Mouse (Mus musculus) large intestine, adult 2 months (tissue): ENCODE data around the gene Dnmt3l. TPM values are rescaled to one million over a fixed set of nuclear protein-coding genes. Genes with fewer than 3 reads are reported as not detected.
A peak's percentile ranks its signal among the peaks of the same experiment; 100 is the strongest.
"Not testable (repeated sequence)": the region's sequence is repeated elsewhere in the genome, so short reads cannot be mapped to it uniquely, and the experiment has no call there.

ENCODE experiments used
- DNase-seq: peaks from one replicate; pipeline ENCODE4 v3.0.0-alpha.2; 2012; ENCODE audit warnings: low read depth, low spot score
- WGBS: fragments of 180-500 bp; shearing (Covaris S2); methylation state at CpG from one replicate; pipeline ENCODE4 v1.1.7; 2018; 5-methylcytosine and 5-hydroxymethylcytosine counted together
- polyA plus RNA-seq: library from polyadenylated mRNA; depleted of rRNA; stranded (reverse); fragments of >200 nt; gene quantifications from 2 replicates; pipeline ENCODE4 v1.2.3, GENCODE M21; 2012; rRNA removed

The Dnmt3l gene
- polyA plus RNA-seq: 0.73 and 1.1 TPM in 2 replicates

- 84% methylated on average over 5 of the region's 5 CpGs for WGBS
- no peak for DNase-seq
These were observed at the start of gene Dnmt3l for GRCm38 (mm10) chr10:78041647-78042046. Gene Dnmt3l (plus strand): TSS chr10:78041947.

- DNase-seq: no peak
- WGBS: 81% methylated on average over 3 of the region's 3 CpGs
These were observed 46.1 kb upstream of the Dnmt3l start for GRCm38 (mm10) chr10:77995639-77996038.

- no peak for DNase-seq
- 92% methylated on average over 5 of the region's 5 CpGs for WGBS
These were observed 41.5 kb upstream of the Dnmt3l start for GRCm38 (mm10) chr10:78000200-78000599.

GRCm38 (mm10) chr10:78001796-78002195 lies 40.0 kb upstream of the Dnmt3l start:
- WGBS: 85% methylated on average over 11 of the region's 11 CpGs

GRCm38 (mm10) chr10:78002316-78002715 lies 39.4 kb upstream of the Dnmt3l start:
- DNase-seq: no peak
- WGBS: 94% methylated on average over 2 of the region's 2 CpGs

More at GRCm38 (mm10) chr10:78001796-78002195, 40.0 kb upstream of the Dnmt3l start:
- no peak for DNase-seq

GRCm38 (mm10) chr10:78004479-78005100 lies 37.2 kb upstream of the Dnmt3l start:
- peak; percentile 81 for DNase-seq
- 37% methylated on average over 3 of the region's 3 CpGs for WGBS

GRCm38 (mm10) chr10:78005791-78006438 lies 35.8 kb upstream of the Dnmt3l start:
- WGBS: 78% methylated on average over 4 of the region's 4 CpGs
- DNase-seq: no peak

DNA sequence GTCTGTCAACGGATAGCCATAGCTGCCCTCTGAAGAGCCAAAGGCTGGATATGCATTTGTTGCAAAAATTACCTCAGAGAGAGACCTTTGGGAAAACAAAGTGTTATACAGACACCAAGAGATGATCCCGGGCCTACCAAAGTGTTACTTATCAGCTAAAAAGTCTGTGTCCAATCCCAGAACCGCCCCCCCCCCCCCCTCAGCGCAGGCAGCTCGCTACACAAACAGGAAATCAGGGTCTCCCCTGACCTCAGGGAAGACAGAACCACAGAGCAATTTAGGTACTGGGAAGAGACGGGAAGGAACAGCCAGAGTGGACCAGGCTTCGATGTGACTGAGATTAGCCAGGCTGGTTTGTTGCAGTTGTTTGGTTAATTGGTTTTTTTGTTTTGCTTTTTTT lies 34.5 kb upstream of the Dnmt3l start:
- WGBS: 35% methylated on average over 7 of the region's 7 CpGs
- DNase-seq: no peak

DNA sequence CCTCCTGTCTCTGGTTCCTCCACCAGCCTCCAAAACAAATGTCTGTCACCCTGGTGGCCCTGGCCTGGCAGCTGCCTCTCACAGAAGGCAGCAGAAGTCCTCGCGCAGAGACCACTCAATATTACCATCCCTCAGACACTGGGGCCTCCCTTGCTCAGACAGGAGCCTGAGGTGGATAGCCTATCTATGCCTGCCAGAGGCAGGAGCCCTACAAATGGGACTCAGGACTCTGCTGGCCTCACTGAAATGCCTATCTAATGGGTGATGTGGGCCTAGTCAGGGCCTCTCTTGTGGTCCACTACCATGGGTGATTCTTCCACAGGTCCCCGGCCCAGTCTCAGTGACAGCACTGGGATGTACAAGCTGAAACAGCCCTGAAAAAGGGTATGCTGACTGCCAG lies 33.6 kb upstream of the Dnmt3l start:
- 68% methylated on average over 3 of the region's 3 CpGs for WGBS
- no peak for DNase-seq

- peak; percentile 78 for DNase-seq
- WGBS: under 1% methylated on average over 59 of the region's 59 CpGs
These were observed 32.4 kb upstream of the Dnmt3l start for GRCm38 (mm10) chr10:78009184-78009944.

DNA sequence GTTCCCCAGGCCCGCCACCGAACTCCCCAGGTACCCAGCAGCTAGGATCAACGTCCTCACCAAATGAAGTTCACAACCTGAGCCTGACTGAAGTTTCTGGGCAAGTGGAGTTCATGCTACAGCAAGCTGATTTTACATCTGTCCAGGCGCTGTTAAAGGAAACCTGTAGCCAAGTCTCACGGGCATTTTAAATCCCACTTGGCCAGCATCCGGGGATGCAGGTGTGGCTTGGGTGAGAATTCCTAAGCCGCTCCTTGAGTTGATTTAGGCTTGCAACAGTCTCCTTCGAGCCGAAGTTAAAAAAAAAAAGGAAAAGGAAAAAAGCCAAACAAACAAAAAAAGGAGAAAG lies 31.8 kb upstream of the Dnmt3l start, which contains the start of gene Pfkl:
Pfkl (minus strand) TSS at position 139 of the 349 bp plus-strand sequence.
- DNase-seq: no peak
- under 1% methylated on average over 9 of the region's 9 CpGs for WGBS

- DNase-seq: no peak
- WGBS: 6% methylated on average over 10 of the region's 10 CpGs
These were observed 31.4 kb upstream of the Dnmt3l start for GRCm38 (mm10) chr10:78010335-78010734.

GRCm38 (mm10) chr10:78011116-78011515 lies 30.6 kb upstream of the Dnmt3l start:
- DNase-seq: not testable (repeated sequence)
- 84% methylated on average over 5 of the region's 5 CpGs for WGBS

GRCm38 (mm10) chr10:78012661-78013495 lies 28.9 kb upstream of the Dnmt3l start:
- 90% methylated on average over 18 of the region's 18 CpGs for WGBS
- no peak for DNase-seq

GRCm38 (mm10) chr10:78015489-78015888 lies 26.3 kb upstream of the Dnmt3l start:
- no peak for DNase-seq
- 97% methylated on average over 1 of the region's 1 CpGs for WGBS

DNA sequence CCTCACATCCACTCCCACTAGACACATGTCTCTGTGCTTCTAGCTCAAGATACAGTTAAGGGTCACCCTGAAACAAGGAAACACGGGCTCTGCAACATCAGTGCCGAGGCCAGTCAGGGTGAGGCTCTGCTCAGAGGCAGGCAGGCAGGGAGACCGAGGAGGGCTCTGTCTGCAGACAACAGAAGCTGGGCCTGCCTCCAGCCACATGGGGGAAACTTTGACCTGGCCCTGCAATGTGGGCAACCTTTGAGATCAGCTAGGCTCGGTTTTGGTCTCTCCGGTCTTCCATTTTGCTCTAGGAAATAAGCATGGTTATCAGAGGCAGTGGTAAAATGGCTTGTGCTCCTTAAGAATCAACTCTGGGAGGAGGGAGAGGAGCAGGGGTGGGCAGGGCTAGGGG lies 25.4 kb upstream of the Dnmt3l start:
- WGBS: 50% methylated on average over 5 of the region's 5 CpGs
- no peak for DNase-seq

DNA sequence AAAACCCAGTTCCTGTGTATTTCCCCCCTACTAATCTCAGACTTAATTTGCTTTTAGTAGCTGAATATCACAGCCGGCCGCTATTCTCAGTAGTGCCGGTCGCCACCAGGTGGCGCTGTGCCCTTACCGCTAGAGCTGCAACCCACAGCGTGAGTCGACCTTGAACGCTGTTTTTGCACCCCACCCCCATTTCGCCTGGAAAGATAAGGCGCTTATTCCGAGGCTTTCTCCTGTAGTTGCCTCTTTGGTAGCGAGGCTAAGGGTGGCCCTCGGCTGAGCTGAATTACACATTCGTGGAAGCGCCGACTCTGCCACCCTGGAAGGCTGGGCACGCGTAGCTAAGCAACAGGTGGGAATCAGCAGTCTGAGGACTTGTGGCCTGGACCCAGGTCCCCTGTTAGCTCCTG lies 22.9 kb upstream of the Dnmt3l start:
- no peak for DNase-seq
- 16% methylated on average over 19 of the region's 19 CpGs for WGBS

DNA sequence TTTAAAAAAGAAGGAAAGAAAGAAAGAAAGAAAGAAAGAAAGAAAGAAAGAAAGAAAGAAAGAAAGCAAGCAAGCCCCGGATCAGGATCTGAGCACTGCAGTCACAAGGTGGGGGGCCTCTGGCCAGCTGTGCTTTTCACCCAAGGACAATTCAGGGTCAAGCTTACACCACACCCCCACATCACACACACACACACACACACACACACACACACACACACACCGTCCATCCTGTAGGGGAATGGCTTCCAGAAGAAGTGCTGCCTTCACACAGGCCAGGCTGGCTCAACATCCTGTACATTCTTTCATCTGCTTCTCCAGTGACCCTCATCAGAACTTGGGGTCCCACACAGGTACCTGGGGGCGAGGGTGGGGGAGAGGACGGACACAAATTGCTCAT lies 22.5 kb upstream of the Dnmt3l start:
- no peak for DNase-seq
- 73% methylated on average over 4 of the region's 4 CpGs for WGBS

- WGBS: 97% methylated on average over 7 of the region's 11 CpGs
These were observed 21.8 kb upstream of the Dnmt3l start for GRCm38 (mm10) chr10:78019984-78020383.

GRCm38 (mm10) chr10:78025453-78025852 lies 16.3 kb upstream of the Dnmt3l start:
- not testable (repeated sequence) for DNase-seq
- WGBS: 36% methylated on average over 6 of the region's 8 CpGs

More at GRCm38 (mm10) chr10:78019984-78020383, 21.8 kb upstream of the Dnmt3l start:
- DNase-seq: not testable (repeated sequence)
